Mouse (Mus musculus) hindbrain, embryonic 11.5 days (tissue): Measurements from ENCODE around the gene Napb. TPM values are rescaled to one million over a fixed set of nuclear protein-coding genes. Genes with fewer than 3 reads are reported as not detected.
A peak's percentile ranks its signal among the peaks of the same experiment; 100 is the strongest.
"Not testable (repeated sequence)": the region's sequence is repeated elsewhere in the genome, so short reads cannot be mapped to it uniquely, and the experiment has no call there.

Experiments used
- ATAC-seq: fragments of 200-750 bp; cut with Nextera tagmentation; 2 replicates; pipeline ENCODE4 v1.8.0; 2017; ENCODE audit warnings: mild to moderate bottlenecking, moderate TSS enrichment, moderate library complexity; ENCODE audit not compliant: low FRiP score
- DNase-seq: peaks from one replicate; pipeline ENCODE4 v3.0.0-alpha.2; 2015; ENCODE audit warnings: low spot score
- H3K27ac ChIP-seq: fragments of 300-500 bp; sonication (generic); 2 replicates; pipeline ENCODE4 v1.5.1; 2014; ENCODE audit warnings: mild to moderate bottlenecking, low read depth, low read length
- H3K27me3 ChIP-seq: fragments of 300-500 bp; sonication (generic); 2 replicates; pipeline ENCODE4 v1.6.1; 2014; ENCODE audit warnings: mild to moderate bottlenecking, low read length, moderate library complexity, mixed read lengths; ENCODE audit not compliant: control insufficient read depth, insufficient read depth
- H3K36me3 ChIP-seq: fragments of 300-500 bp; sonication (generic); 2 replicates; pipeline ENCODE4 v1.6.1; 2014; ENCODE audit warnings: mild to moderate bottlenecking, low read length, moderate library complexity, mixed read lengths; ENCODE audit not compliant: control insufficient read depth, insufficient read depth
- H3K4me1 ChIP-seq: fragments of 300-500 bp; sonication (generic); replicated peaks from 2 replicates; pipeline ENCODE4 v1.6.1; 2014; ENCODE audit warnings: low read length, mixed read lengths; ENCODE audit not compliant: control insufficient read depth, insufficient read depth
- H3K4me2 ChIP-seq: fragments of 300-500 bp; sonication (generic); replicated peaks from 2 replicates; pipeline ENCODE4 v1.6.1; 2014; ENCODE audit warnings: mild to moderate bottlenecking, low read depth, low read length
- H3K4me3 ChIP-seq: fragments of 300-500 bp; sonication (generic); 2 replicates; pipeline ENCODE4 v1.5.1; 2014; ENCODE audit warnings: low read depth, low read length
- H3K9ac ChIP-seq: fragments of 300-500 bp; sonication (generic); 2 replicates; pipeline ENCODE4 v1.6.1; 2014; ENCODE audit warnings: low read depth, low read length
- H3K9me3 ChIP-seq: fragments of 300-500 bp; sonication (generic); 2 replicates; pipeline ENCODE4 v1.6.1; 2016; ENCODE audit warnings: low read length; ENCODE audit not compliant: control insufficient read depth
- WGBS: fragments of 180-500 bp; shearing (Covaris S2); extraction: QIAGEN DNeasy Blood & Tissue Kit; methylation state at CpG from one replicate; pipeline ENCODE4 v1.1.7; 2014; 5-methylcytosine and 5-hydroxymethylcytosine counted together
- polyA plus RNA-seq: library from polyadenylated mRNA; unstranded; fragments of >200 nt; fragmentation: Nextera tagmentation; extraction: Ambion mirVana; gene quantifications from 2 replicates; pipeline ENCODE4 v1.2.1, GENCODE M21; 2014

Napb gene
- 24.1 and 25.8 TPM in 2 replicates for polyA plus RNA-seq

DNA sequence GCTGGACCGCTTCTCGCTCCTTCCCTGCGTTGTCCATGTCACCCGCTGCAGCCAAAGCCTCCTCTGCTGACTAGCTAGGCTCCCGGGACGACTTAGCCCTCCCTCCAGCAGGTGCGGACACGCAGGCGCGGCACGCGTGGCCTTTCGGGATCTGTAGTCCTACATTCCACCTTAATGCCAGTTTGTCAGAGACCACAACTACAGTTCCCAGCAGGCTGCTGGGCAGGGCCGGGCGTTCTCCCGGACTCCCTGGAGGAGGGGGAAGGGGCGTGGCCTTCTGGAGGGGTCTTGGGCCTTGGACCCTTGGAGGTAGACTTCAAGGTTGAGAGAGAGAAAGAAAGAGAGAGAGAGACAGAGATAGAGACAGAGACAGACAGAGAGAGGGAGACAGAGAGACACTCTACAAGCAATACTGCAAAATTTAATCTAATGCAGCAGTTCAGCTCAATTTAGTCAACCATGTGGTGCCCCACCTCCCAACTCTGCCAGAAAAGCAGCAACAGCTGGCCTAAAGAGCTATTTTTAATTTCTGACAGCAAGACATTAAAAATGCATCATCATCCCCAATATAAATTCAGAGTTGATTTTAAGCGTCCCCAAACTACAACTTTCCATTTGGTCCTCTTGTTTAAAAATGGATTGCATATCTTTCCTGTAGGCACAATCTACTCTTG, at the start of gene Napb:
TSS of gene Napb (minus strand) at position 141 of the 674 bp plus-strand sequence.
- Histone ChIP-seq H3K27ac (0 out of 2 replicates have a peak within 1 kb of the TSS, but pooled peaks have one; percentile 12), H3K4me3 (peak within 1 kb of the TSS; percentile 74), H3K27me3 (no peaks in the 10 kb centered on the region), H3K9me3 (peaks cover 5% of the 10 kb centered on the region; the same call in 1 of the 2 replicates), H3K4me1 (no peaks in the 10 kb centered on the region), H3K4me2 (peak within 1 kb of the TSS; percentile 93), H3K36me3 (no peaks in the 10 kb centered on the region), H3K9ac (peak within 1 kb of the TSS; percentile 82)
- peak; percentile 93 for DNase-seq
- WGBS = 4% methylated on average over 18 of the region's 18 CpGs
- peak; percentile 100 for ATAC-seq

DNA sequence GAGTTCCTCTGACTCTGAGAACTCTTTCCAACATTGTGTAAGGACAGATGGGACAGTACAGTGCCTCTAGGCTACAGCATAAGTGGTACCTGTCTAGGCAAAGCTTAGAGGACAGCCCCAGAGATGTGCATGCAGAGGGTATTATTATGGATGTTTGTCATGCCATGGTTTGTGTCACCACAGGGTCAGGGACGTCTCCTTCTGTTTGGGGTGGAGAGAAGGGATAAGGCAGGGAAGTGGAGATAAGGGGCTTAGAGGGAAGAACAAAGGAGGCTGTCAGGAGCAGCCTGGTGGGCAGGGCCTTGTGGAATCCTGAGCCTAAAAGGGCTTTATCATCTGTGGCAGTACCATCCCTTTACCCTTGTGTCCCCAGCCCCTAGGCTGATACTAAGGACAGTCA, 49.4 kb upstream of the Napb start, which contains the start of gene 8030411F24Rik:
TSS of gene 8030411F24Rik (plus strand) at position 301 of the 400 bp plus-strand sequence.
- 20% methylated on average over 1 of the region's 1 CpGs for WGBS
- no peak for ATAC-seq

DNA sequence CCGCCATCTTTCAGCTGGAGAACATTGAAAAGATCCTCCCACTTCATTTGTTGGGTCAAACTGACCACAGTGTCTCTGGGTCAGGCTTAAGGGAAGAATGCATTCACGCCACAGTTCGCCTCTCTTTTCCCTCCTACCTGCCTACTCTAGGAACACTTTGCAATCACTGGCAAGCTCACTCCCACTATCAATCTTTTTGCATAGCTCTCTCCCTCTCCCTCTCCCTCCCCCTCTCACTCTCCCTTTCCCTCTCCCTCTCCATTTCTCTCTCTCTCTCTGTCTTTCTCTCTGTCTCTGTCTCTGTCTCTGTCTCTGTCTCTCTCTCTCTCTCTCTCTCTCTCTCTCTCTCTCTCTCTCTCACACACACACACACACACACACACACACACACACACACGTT, 39.1 kb upstream of the Napb start, which contains the start of gene Cst11:
TSS of gene Cst11 (minus strand) at position 101 of the 400 bp plus-strand sequence.
- H3K9me3 ChIP-seq, H3K4me3 ChIP-seq, H3K4me1 ChIP-seq, H3K27ac ChIP-seq, H3K36me3 ChIP-seq, H3K27me3 ChIP-seq, DNase-seq, H3K9ac ChIP-seq, H3K4me2 ChIP-seq, ATAC-seq: not testable (repeated sequence)
- 79% methylated on average over 4 of the region's 4 CpGs for WGBS

More for the DNA sequence above, 49.4 kb upstream of the Napb start, which contains the start of gene 8030411F24Rik:
- Histone ChIP-seq H3K4me3 (no peak within 1 kb of the TSS), H3K4me2 (no peak within 1 kb of the TSS), H3K9me3 (no peaks in the 10 kb centered on the region), H3K27ac (no peak within 1 kb of the TSS), H3K36me3 (no peaks in the 10 kb centered on the region), H3K4me1 (no peaks in the 10 kb centered on the region), H3K27me3 (no peaks in the 10 kb centered on the region), H3K9ac (no peak within 1 kb of the TSS)
- no peak for DNase-seq

DNA sequence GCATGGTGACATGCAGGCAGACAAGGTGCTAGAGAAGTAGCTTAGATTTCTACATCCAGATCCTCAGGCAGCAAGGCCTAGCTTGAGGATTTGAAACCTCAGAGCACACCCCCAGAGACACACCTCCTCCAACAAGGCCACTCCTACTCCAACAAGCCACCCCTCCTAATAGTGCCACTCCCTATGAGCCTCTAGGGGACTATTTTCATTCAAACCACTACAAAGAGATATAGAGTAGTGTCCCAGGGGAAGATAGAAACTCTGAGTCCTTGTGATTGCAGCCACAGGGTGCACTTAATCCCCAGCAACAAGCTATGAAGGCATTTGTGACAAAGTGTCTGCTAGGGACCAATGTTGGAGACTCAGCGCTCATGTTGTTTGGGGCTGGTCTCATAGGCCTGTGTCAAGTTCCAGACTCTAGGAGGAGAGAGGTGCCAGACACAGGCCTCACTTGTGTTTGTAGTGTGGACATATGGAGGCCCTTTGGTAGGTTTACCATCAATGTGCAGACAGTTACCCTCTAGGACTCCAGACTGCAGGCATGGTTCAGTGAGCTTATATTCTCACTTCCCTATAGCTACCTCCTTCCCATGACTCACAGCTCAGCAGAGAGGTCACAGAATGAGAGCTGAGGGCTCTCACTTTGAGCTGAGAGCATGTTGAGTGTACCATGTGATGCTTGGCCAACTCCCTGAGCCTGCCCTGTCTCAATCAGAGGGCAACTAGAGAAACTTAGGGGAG, 31.6 kb upstream of the Napb start:
- no peak for DNase-seq
- ATAC-seq = no peak
- Histone ChIP-seq H3K36me3 (no peaks in the 10 kb centered on the region), H3K27me3 (no peaks in the 10 kb centered on the region), H3K9me3 (no peaks in the 10 kb centered on the region), H3K4me3 (no peak overlapping the region), H3K27ac (no peak overlapping the region), H3K4me2 (no peak overlapping the region), H3K4me1 (no peaks in the 10 kb centered on the region), H3K9ac (no peak overlapping the region)
- 92% methylated on average over 1 of the region's 1 CpGs for WGBS

DNA sequence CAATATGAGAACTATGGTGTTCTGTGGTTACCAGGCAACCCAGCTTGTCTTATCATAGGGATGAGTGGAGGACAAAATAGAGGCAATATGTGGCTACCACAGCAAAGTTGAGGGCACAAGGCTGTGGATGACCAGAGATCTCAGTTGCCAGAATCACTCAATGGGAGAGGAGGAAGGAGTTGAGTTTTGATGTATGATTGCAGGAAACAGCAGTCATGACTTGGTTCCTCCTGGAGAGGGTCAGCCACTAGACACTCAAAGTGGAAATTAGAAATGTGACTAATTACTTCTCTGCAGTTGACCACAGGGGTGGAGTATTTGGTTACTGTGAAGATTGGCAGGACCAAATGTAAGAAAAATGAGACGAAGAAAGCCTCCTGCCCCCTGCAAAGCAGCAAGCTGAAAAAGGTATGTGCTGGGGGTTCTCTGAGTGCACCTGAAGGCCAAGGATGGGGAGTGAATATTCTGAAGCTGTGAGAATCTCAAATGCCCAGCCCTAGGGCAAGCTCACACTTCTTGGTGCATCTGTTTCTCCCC, 22.1 kb upstream of the Napb start:
- ATAC-seq (no peak), DNase-seq (no peak)
- Histone ChIP-seq H3K4me3 (no peak overlapping the region), H3K4me1 (no peaks in the 10 kb centered on the region), H3K9ac (no peak overlapping the region), H3K4me2 (no peak overlapping the region), H3K27me3 (no peaks in the 10 kb centered on the region), H3K27ac (no peak overlapping the region), H3K9me3 (no peaks in the 10 kb centered on the region), H3K36me3 (no peaks in the 10 kb centered on the region)
- WGBS = 61% methylated on average over 1 of the region's 1 CpGs

DNA sequence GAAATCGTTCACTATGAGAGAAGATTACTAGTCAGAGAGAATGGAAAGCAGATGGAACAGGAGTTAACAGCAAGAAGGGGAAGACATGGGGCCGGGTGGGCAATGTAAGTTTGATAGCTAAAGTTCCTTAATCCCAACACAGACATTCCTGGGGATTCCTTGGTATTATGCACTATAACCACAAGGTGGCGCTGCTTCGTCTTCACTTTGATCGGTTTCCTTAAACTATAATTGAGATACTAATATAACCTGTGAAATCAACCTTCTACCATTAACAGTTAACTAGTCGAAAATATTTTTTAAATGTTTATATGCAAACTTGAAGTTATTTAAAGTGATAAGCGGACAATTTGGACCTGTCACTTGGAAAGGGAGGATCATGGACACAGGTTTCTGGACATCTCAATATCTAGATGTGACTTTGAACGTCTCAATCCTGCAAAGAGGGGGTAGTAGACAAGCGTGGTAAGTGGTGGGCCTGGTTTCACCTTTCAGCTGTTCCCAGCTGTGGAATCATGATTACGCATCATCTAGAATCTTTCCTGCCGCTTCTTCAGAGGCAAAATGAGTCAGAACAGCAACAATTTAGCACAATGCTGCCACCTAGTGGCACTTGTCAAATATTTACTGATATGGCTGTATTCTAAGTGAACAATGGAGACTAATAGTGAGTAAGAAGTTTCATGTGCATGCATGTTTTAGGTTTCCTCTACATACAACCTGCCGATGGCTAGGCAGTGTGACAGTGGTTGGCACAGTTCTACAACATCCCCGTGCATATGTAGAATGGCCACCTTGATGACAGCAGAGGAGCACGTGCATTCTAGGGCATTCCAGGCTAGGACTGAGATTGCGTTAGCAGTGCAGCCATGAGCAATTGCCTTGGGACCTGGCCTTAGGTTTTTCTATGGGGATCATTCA, 19.9 kb upstream of the Napb start:
- H3K4me2 ChIP-seq = peak overlapping the region; percentile 15; the same call in 1 of the 2 replicates
- no peaks in the 10 kb centered on the region for H3K9me3 ChIP-seq
- 0 out of 2 replicates have a peak overlapping the region, but pooled peaks have one; percentile 2 for H3K4me3 ChIP-seq
- H3K27ac ChIP-seq = no peak overlapping the region
- DNase-seq (peak; percentile 90), ATAC-seq (peak; percentile 86)
- H3K36me3 ChIP-seq = no peaks in the 10 kb centered on the region
- H3K4me1 ChIP-seq = no peaks in the 10 kb centered on the region
- 24% methylated on average over 15 of the region's 15 CpGs for WGBS
- H3K9ac ChIP-seq = no peak overlapping the region
- H3K27me3 ChIP-seq = no peaks in the 10 kb centered on the region

DNA sequence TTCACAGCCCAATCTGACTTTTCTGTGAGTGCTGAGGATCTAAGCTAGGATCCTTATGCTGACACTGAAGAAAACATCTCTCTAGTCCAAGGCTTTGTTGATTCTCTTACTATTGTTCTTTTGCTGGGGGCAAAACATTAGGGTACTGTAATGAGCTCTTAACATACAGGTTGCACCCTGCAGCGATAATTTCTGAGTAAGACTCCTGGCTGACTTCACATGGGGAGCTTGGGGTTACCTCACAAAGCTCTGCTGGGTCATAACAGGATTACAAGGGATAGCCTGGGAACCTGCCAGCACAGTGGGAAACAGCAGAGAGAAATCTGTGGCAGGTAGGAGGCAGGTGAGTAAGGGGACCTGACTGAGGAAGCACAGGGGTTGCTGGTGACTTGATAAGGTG, 17.8 kb upstream of the Napb start, which contains the start of gene Cstl1:
TSS of gene Cstl1 (plus strand) at position 301 of the 400 bp plus-strand sequence.
- no peaks in the 10 kb centered on the region for H3K4me1 ChIP-seq
- no peaks in the 10 kb centered on the region for H3K36me3 ChIP-seq
- no peak within 1 kb of the TSS for H3K9ac ChIP-seq
- WGBS = 74% methylated on average over 1 of the region's 1 CpGs
- H3K27ac ChIP-seq = no peak within 1 kb of the TSS
- H3K4me3 ChIP-seq = no peak within 1 kb of the TSS
- H3K4me2 ChIP-seq = no peak within 1 kb of the TSS
- H3K9me3 ChIP-seq = no peaks in the 10 kb centered on the region
- ATAC-seq (no peak), DNase-seq (no peak)
- H3K27me3 ChIP-seq = no peaks in the 10 kb centered on the region

DNA sequence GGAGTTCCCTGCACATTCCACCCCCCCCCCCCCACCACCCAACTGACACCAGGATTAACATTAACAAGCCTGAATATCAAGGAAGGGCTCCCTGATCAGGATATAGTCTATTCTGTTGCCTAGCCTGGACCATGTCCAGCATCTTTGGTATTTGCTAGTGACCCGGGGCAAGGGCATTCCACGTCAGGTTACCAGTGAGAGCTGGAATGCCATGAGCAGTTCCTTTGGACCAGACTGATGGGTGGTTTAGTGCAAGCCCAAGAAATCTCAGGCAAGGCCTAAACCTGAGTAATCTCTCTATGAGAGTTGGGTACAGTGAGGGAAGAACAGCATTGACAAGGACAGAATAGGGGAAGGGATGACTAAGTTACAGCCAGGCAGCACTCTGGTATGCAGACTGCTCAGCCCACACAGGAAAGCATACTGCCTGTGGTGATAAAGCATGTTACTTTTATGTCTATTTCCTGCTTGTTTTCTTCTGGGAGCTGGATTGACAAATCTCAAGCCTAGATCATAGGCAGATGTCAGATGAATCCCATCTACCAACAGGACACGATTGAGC, 11.7 kb upstream of the Napb start:
- H3K36me3 ChIP-seq = no peaks in the 10 kb centered on the region
- no peak overlapping the region for H3K4me3 ChIP-seq
- 90% methylated on average over 3 of the region's 3 CpGs for WGBS
- DNase-seq = no peak
- H3K4me1 ChIP-seq = no peaks in the 10 kb centered on the region
- no peak overlapping the region for H3K27ac ChIP-seq
- H3K4me2 ChIP-seq = no peak overlapping the region
- H3K9ac ChIP-seq = no peak overlapping the region
- H3K27me3 ChIP-seq = no peaks in the 10 kb centered on the region
- ATAC-seq = no peak
- H3K9me3 ChIP-seq = no peaks in the 10 kb centered on the region
